Mouse (Mus musculus) v-Abl transformed pro-B cells (cell line): Measurements from ENCODE around the gene Rac2.

ENCODE experiments used
- in situ Hi-C, 2 experiments: fragments of 400-800 bp; cut with MboI; formaldehyde crosslinking; loops; one replicate each; pipeline ENCODE4 v1.15.1; 2025; ENCODE audit not compliant: unreplicated experiment in 2 of 2

Rac2 gene

GRCm38 (mm10) chr15:78572658-78573397 lies at the start of gene Rac2:
Gene Rac2 (minus strand): TSS chr15:78572783.
- in situ Hi-C loops = no loop called here

- in situ Hi-C loops = no loop called here
These were observed 44.4 kb upstream of the Rac2 start for GRCm38 (mm10) chr15:78616973-78617372.

- in situ Hi-C loops = no loop called here
These were observed 42.0 kb upstream of the Rac2 start for GRCm38 (mm10) chr15:78614536-78614935.

GRCm38 (mm10) chr15:78610705-78611462 lies 38.3 kb upstream of the Rac2 start:
- in situ Hi-C loops = no loop called here

GRCm38 (mm10) chr15:78607463-78607862 lies 34.9 kb upstream of the Rac2 start:
- in situ Hi-C loops = no loop called here

- in situ Hi-C loops = no loop called here
These were observed 33.5 kb upstream of the Rac2 start for GRCm38 (mm10) chr15:78606059-78606458.

GRCm38 (mm10) chr15:78605371-78605791 lies 32.8 kb upstream of the Rac2 start:
- in situ Hi-C loops = no loop called here

GRCm38 (mm10) chr15:78604255-78604654 lies 31.7 kb upstream of the Rac2 start:
- in situ Hi-C loops = no loop called here

GRCm38 (mm10) chr15:78601180-78601579 lies 28.6 kb upstream of the Rac2 start:
- in situ Hi-C loops = no loop called here

- in situ Hi-C loops = no loop called here
These were observed 27.1 kb upstream of the Rac2 start for GRCm38 (mm10) chr15:78599529-78600193.

- in situ Hi-C loops = no loop called here
These were observed 26.5 kb upstream of the Rac2 start for GRCm38 (mm10) chr15:78599124-78599523.

- in situ Hi-C loops = no loop called here
These were observed 25.1 kb upstream of the Rac2 start for GRCm38 (mm10) chr15:78597729-78598128.

GRCm38 (mm10) chr15:78596914-78597313 lies 24.3 kb upstream of the Rac2 start, which contains the start of gene Cyth4:
Gene Cyth4 (plus strand): TSS chr15:78597047.
- in situ Hi-C loops = no loop called here

GRCm38 (mm10) chr15:78596504-78596903 lies 23.9 kb upstream of the Rac2 start:
- in situ Hi-C loops = no loop called here

GRCm38 (mm10) chr15:78595468-78595867 lies 22.9 kb upstream of the Rac2 start:
- in situ Hi-C loops = no loop called here

- in situ Hi-C loops = no loop called here
These were observed 22.2 kb upstream of the Rac2 start for GRCm38 (mm10) chr15:78594831-78595230.

- in situ Hi-C loops = no loop called here
These were observed 21.4 kb upstream of the Rac2 start for GRCm38 (mm10) chr15:78593896-78594425.

- in situ Hi-C loops = no loop called here
These were observed 19.9 kb upstream of the Rac2 start for GRCm38 (mm10) chr15:78592452-78592968.

- in situ Hi-C loops = no loop called here
These were observed 19.3 kb upstream of the Rac2 start for GRCm38 (mm10) chr15:78591680-78592451.

- in situ Hi-C loops = no loop called here
These were observed 18.2 kb upstream of the Rac2 start for GRCm38 (mm10) chr15:78590785-78591184.
